Mouse (Mus musculus): ENCODE results near the gene Rere.
"Not testable (repeated sequence)": the region's sequence is repeated elsewhere in the genome, so short reads cannot be mapped to it uniquely, and the experiment has no call there.

Rere gene

GRCm38 (mm10) chr4:150283335-150283638, 1.8 kb downstream of the Rere start:
- DNase-seq (ENCODE audit: low spot score in 2 of 2): no peak

GRCm38 (mm10) chr4:150283993-150284392, 2.5 kb downstream of the Rere start:
- DNase-seq (ENCODE audit: low spot score in 2 of 2): no peak

GRCm38 (mm10) chr4:150286980-150287379, 5.5 kb downstream of the Rere start:
- DNase-seq (ENCODE audit: low spot score in 2 of 2): no peak

GRCm38 (mm10) chr4:150287463-150287862, 6.0 kb downstream of the Rere start:
- not testable (repeated sequence) for DNase-seq (ENCODE audit: low spot score in 2 of 2)

- no peak for DNase-seq (ENCODE audit: low spot score in 2 of 2)
These were observed 10.5 kb downstream of the Rere start for GRCm38 (mm10) chr4:150291900-150292299.

- no peak for DNase-seq (ENCODE audit: low spot score in 2 of 2)
These were observed 13.4 kb downstream of the Rere start for GRCm38 (mm10) chr4:150294870-150295269.

- DNase-seq (ENCODE audit: low spot score in 2 of 2): no peak
These were observed 14.5 kb downstream of the Rere start for GRCm38 (mm10) chr4:150295966-150296365.

- DNase-seq (ENCODE audit: low spot score in 2 of 2): no peak
These were observed 21.3 kb downstream of the Rere start for GRCm38 (mm10) chr4:150302726-150303125.

GRCm38 (mm10) chr4:150306701-150307100, 25.3 kb downstream of the Rere start:
- no peak for DNase-seq (ENCODE audit: low spot score in 2 of 2)

- no peak for DNase-seq (ENCODE audit: low spot score in 2 of 2)
These were observed 25.8 kb downstream of the Rere start for GRCm38 (mm10) chr4:150307226-150307625.

- no peak for DNase-seq (ENCODE audit: low spot score in 2 of 2)
These were observed 30.0 kb downstream of the Rere start for GRCm38 (mm10) chr4:150311431-150311830.

- no peak for DNase-seq (ENCODE audit: low spot score in 2 of 2)
These were observed 31.2 kb downstream of the Rere start for GRCm38 (mm10) chr4:150312646-150313045.

- DNase-seq (ENCODE audit: low spot score in 2 of 2): no peak
These were observed 33.9 kb downstream of the Rere start for GRCm38 (mm10) chr4:150315301-150315700.

GRCm38 (mm10) chr4:150316546-150316945, 35.1 kb downstream of the Rere start:
- DNase-seq (ENCODE audit: low spot score in 2 of 2): no peak

- DNase-seq (ENCODE audit: low spot score in 2 of 2): no peak
These were observed 43.8 kb downstream of the Rere start for GRCm38 (mm10) chr4:150325046-150325801.

GRCm38 (mm10) chr4:150326005-150326404, 44.6 kb downstream of the Rere start:
- DNase-seq (ENCODE audit: low spot score in 2 of 2): no peak

GRCm38 (mm10) chr4:150327476-150327875, 46.0 kb downstream of the Rere start:
- DNase-seq (ENCODE audit: low spot score in 2 of 2): no peak

- DNase-seq (ENCODE audit: low spot score in 2 of 2): no peak
These were observed 52.7 kb downstream of the Rere start for GRCm38 (mm10) chr4:150333927-150334682.

GRCm38 (mm10) chr4:150337260-150337659, 55.8 kb downstream of the Rere start:
- DNase-seq (ENCODE audit: low spot score in 2 of 2): no peak

GRCm38 (mm10) chr4:150338906-150339650, 57.6 kb downstream of the Rere start:
- DNase-seq (ENCODE audit: low spot score in 2 of 2): no peak

GRCm38 (mm10) chr4:150340796-150341525, 59.5 kb downstream of the Rere start:
- no peak for DNase-seq (ENCODE audit: low spot score in 2 of 2)

- no peak for DNase-seq (ENCODE audit: low spot score in 2 of 2)
These were observed 63.1 kb downstream of the Rere start for GRCm38 (mm10) chr4:150344526-150344925.
